Mouse (Mus musculus): Measurements from ENCODE around the gene Ctf2. TPM values are rescaled to one million over a fixed set of nuclear protein-coding genes. Genes with fewer than 3 reads are reported as not detected.

The Ctf2 gene
- polyA plus RNA-seq, 1 experiment from 2014 or later, result 0.30 TPM

GRCm38 (mm10) chr7:127712461-127713385 is 19.2 kb downstream of the Ctf2 start, which contains the start of gene Ctf1:
TSS of gene Ctf1 (plus strand) at chr7:127712736.
- WGBS, result 2% methylated on average over 28 of the region's 28 CpGs
- H3K4me1 ChIP-seq (replicated peaks; ENCODE audit: control insufficient read depth, insufficient read depth, low read length), result peaks cover 21% of the 10 kb centered on the region
- peak within 1 kb of the TSS; percentile 42 for H3K9ac ChIP-seq (ENCODE audit: low read length)
- 0 out of 2 replicates have a peak, but pooled peaks cover 7% of the 10 kb centered on the region for H3K36me3 ChIP-seq (ENCODE audit: control insufficient read depth, insufficient read depth, low read length)
- DNase-seq (ENCODE audit: low spot score), result peak; percentile 89
- H3K27me3 ChIP-seq (replicated peaks; ENCODE audit: control insufficient read depth, insufficient read depth, low read length), result no peaks in the 10 kb centered on the region
- H3K4me2 ChIP-seq (ENCODE audit: low read length), result peak within 1 kb of the TSS; percentile 74
- H3K4me3 ChIP-seq (ENCODE audit: low read depth, low read length), result peak within 1 kb of the TSS; percentile 44
- peak within 1 kb of the TSS; percentile 96 for H3K27ac ChIP-seq (ENCODE audit: low read depth)
- ATAC-seq (replicated peaks; ENCODE audit: low FRiP score, low TSS enrichment, low read depth), result peak; percentile 29
- no peaks in the 10 kb centered on the region for H3K9me3 ChIP-seq (ENCODE audit: control insufficient read depth, low read length)

- DNase-seq (ENCODE audit: low spot score) (no peak), ATAC-seq (replicated peaks; ENCODE audit: low FRiP score, low TSS enrichment, low read depth) (no peak)
- H3K27ac ChIP-seq (ENCODE audit: low read depth), result peak overlapping the region; percentile 96
- WGBS, result 61% methylated on average over 3 of the region's 3 CpGs
- no peaks in the 10 kb centered on the region for H3K27me3 ChIP-seq (replicated peaks; ENCODE audit: control insufficient read depth, insufficient read depth, low read length)
- H3K9me3 ChIP-seq (ENCODE audit: control insufficient read depth, low read length), result no peaks in the 10 kb centered on the region
- no peak overlapping the region for H3K9ac ChIP-seq (ENCODE audit: low read length)
- no peak overlapping the region for H3K4me2 ChIP-seq (ENCODE audit: low read length)
- H3K4me1 ChIP-seq (replicated peaks; ENCODE audit: control insufficient read depth, insufficient read depth, low read length), result peaks cover 33% of the 10 kb centered on the region
- H3K4me3 ChIP-seq (ENCODE audit: low read depth, low read length), result no peak overlapping the region
- H3K36me3 ChIP-seq (ENCODE audit: control insufficient read depth, insufficient read depth, low read length), result peaks cover 12% of the 10 kb centered on the region
Observed at GRCm38 (mm10) chr7:127711456-127711855, 20.5 kb downstream of the Ctf2 start.

- no peak for DNase-seq (ENCODE audit: low spot score)
- Histone ChIP-seq H3K36me3 (ENCODE audit: control insufficient read depth, insufficient read depth, low read length) (peaks cover 15% of the 10 kb centered on the region), H3K27ac (ENCODE audit: low read depth) (no peak overlapping the region), H3K9me3 (ENCODE audit: control insufficient read depth, low read length) (no peaks in the 10 kb centered on the region), H3K27me3 (replicated peaks; ENCODE audit: control insufficient read depth, insufficient read depth, low read length) (no peaks in the 10 kb centered on the region), H3K4me2 (ENCODE audit: low read length) (no peak overlapping the region), H3K9ac (ENCODE audit: low read length) (no peak overlapping the region), H3K4me1 (replicated peaks; ENCODE audit: control insufficient read depth, insufficient read depth, low read length) (peaks cover 35% of the 10 kb centered on the region), H3K4me3 (ENCODE audit: low read depth, low read length) (no peak overlapping the region)
- no peak for ATAC-seq (replicated peaks; ENCODE audit: low FRiP score, low TSS enrichment, low read depth)
- WGBS, result 86% methylated on average over 3 of the region's 3 CpGs
Observed at GRCm38 (mm10) chr7:127711031-127711430, 20.9 kb downstream of the Ctf2 start.

- DNase-seq (ENCODE audit: low spot score) (no peak), ATAC-seq (replicated peaks; ENCODE audit: low FRiP score, low TSS enrichment, low read depth) (no peak)
- Histone ChIP-seq H3K27ac (ENCODE audit: low read depth) (peak overlapping the region; percentile 98; the same call in 1 of the 2 replicates), H3K4me3 (ENCODE audit: low read depth, low read length) (peak overlapping the region; percentile 63), H3K27me3 (replicated peaks; ENCODE audit: control insufficient read depth, insufficient read depth, low read length) (no peaks in the 10 kb centered on the region), H3K36me3 (ENCODE audit: control insufficient read depth, insufficient read depth, low read length) (peaks cover 23% of the 10 kb centered on the region), H3K9ac (ENCODE audit: low read length) (peak overlapping the region; percentile 83; the same call in 1 of the 2 replicates), H3K9me3 (ENCODE audit: control insufficient read depth, low read length) (no peaks in the 10 kb centered on the region), H3K4me2 (ENCODE audit: low read length) (peak overlapping the region; percentile 73), H3K4me1 (replicated peaks; ENCODE audit: control insufficient read depth, insufficient read depth, low read length) (peaks cover 35% of the 10 kb centered on the region)
- WGBS, result 67% methylated on average over 5 of the region's 5 CpGs
Observed at GRCm38 (mm10) chr7:127709261-127709979, 22.5 kb downstream of the Ctf2 start.

- WGBS, result under 1% methylated on average over 85 of the region's 90 CpGs
- Histone ChIP-seq H3K4me1 (replicated peaks; ENCODE audit: control insufficient read depth, insufficient read depth, low read length) (peaks cover 30% of the 10 kb centered on the region), H3K27me3 (replicated peaks; ENCODE audit: control insufficient read depth, insufficient read depth, low read length) (no peaks in the 10 kb centered on the region), H3K27ac (ENCODE audit: low read depth) (peak within 1 kb of the TSS; percentile 98), H3K4me3 (ENCODE audit: low read depth, low read length) (peak within 1 kb of the TSS; percentile 63), H3K4me2 (ENCODE audit: low read length) (peak within 1 kb of the TSS; percentile 73), H3K9ac (ENCODE audit: low read length) (peak within 1 kb of the TSS; percentile 83), H3K36me3 (ENCODE audit: control insufficient read depth, insufficient read depth, low read length) (peaks cover 33% of the 10 kb centered on the region), H3K9me3 (ENCODE audit: control insufficient read depth, low read length) (no peaks in the 10 kb centered on the region)
- ATAC-seq (replicated peaks; ENCODE audit: low FRiP score, low TSS enrichment, low read depth) (peak; percentile 83), DNase-seq (ENCODE audit: low spot score) (peak; percentile 96)
Observed at GRCm38 (mm10) chr7:127708207-127709078, 23.5 kb downstream of the Ctf2 start, which contains the start of gene Bcl7c. TSS of gene Bcl7c (minus strand) at chr7:127708933.

GRCm38 (mm10) chr7:127707957-127708206 is 24.1 kb downstream of the Ctf2 start:
- peaks cover 39% of the 10 kb centered on the region for H3K36me3 ChIP-seq (ENCODE audit: control insufficient read depth, insufficient read depth, low read length)
- H3K27ac ChIP-seq (ENCODE audit: low read depth), result peak overlapping the region; percentile 98
- DNase-seq (ENCODE audit: low spot score) (no peak), ATAC-seq (replicated peaks; ENCODE audit: low FRiP score, low TSS enrichment, low read depth) (no peak)
- H3K9ac ChIP-seq (ENCODE audit: low read length), result peak overlapping the region; percentile 83
- H3K4me1 ChIP-seq (replicated peaks; ENCODE audit: control insufficient read depth, insufficient read depth, low read length), result peaks cover 28% of the 10 kb centered on the region
- H3K27me3 ChIP-seq (replicated peaks; ENCODE audit: control insufficient read depth, insufficient read depth, low read length), result no peaks in the 10 kb centered on the region
- H3K9me3 ChIP-seq (ENCODE audit: control insufficient read depth, low read length), result no peaks in the 10 kb centered on the region
- H3K4me2 ChIP-seq (ENCODE audit: low read length), result peak overlapping the region; percentile 73
- H3K4me3 ChIP-seq (ENCODE audit: low read depth, low read length), result peak overlapping the region; percentile 63
- WGBS, result 1% methylated on average over 5 of the region's 5 CpGs

- Histone ChIP-seq H3K9me3 (ENCODE audit: control insufficient read depth, low read length) (no peaks in the 10 kb centered on the region), H3K27me3 (replicated peaks; ENCODE audit: control insufficient read depth, insufficient read depth, low read length) (no peaks in the 10 kb centered on the region), H3K4me2 (ENCODE audit: low read length) (peak overlapping the region; percentile 73), H3K4me3 (ENCODE audit: low read depth, low read length) (peak overlapping the region; percentile 63), H3K9ac (ENCODE audit: low read length) (peak overlapping the region; percentile 83), H3K27ac (ENCODE audit: low read depth) (peak overlapping the region; percentile 98), H3K36me3 (ENCODE audit: control insufficient read depth, insufficient read depth, low read length) (peaks cover 42% of the 10 kb centered on the region), H3K4me1 (replicated peaks; ENCODE audit: control insufficient read depth, insufficient read depth, low read length) (peaks cover 27% of the 10 kb centered on the region)
- ATAC-seq (replicated peaks; ENCODE audit: low FRiP score, low TSS enrichment, low read depth), result peak; percentile 5; the same call in 1 of the 2 replicates
- DNase-seq (ENCODE audit: low spot score), result no peak
- 25% methylated on average over 22 of the region's 22 CpGs for WGBS
Observed at GRCm38 (mm10) chr7:127707045-127707956, 24.7 kb downstream of the Ctf2 start.
